Mouse (Mus musculus) embryonic fibroblast, embryonic 13.5 days (primary cell): ENCODE results near the gene Nanog.

Source experiments
- CTCF ChIP-seq: IDR thresholded peaks from 2 replicates; pipeline ENCODE4 v1.5.1; 2011; ENCODE audit warnings: mild to moderate bottlenecking, control low read depth, low read length, moderate library complexity, borderline replicate concordance; ENCODE audit not compliant: insufficient read depth
- POLR2A ChIP-seq: IDR thresholded peaks from 2 replicates; pipeline ENCODE4 v1.6.1; 2011; ENCODE audit warnings: low read depth, mild to moderate bottlenecking, control low read depth, low read length, moderate library complexity

DNA sequence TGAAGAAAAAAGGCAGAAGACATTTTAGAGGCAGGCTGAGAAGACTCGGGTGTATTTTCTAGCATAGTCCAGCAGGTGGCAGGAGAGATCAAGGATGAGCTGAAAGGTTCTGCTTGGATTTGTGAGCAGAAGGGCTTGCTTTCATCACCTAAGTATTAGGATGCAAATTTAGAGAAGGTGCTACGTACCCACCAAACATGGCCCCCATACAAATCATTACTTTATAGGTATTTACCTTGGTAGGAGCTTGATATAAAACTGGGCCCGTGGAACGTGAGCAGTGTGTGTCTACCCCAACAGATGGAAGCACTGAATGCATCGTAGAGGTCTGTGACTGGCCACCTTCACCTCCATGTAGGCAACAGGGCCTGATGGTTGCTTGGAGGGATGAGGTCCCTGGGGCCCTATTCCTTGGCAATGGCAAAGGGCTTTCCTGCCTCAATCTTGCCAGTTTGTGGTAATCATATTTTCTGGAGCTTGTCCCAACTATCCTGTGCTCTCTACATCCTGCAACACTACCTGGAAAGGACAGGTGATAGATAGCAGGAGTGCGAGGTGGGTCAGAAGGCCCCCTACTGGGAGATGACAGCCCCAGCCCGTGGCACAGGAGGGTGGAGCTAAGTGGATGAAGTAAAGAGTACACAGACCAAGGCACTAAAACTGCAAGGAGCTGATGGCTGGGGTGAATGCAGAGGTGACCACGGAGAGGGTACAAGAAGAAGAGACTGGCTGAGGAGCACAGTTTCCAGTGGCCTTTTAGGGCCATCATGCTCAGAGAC lies 46.5 kb upstream of the Nanog start:
- TF ChIP-seq CTCF: no peak
- TF ChIP-seq POLR2A: no peak
